Mouse (Mus musculus) cortical plate, adult 2 months (tissue): ENCODE results near the gene Psen2. TPM values are rescaled to one million over a fixed set of nuclear protein-coding genes. Genes with fewer than 3 reads are reported as not detected.
A peak's percentile ranks its signal among the peaks of the same experiment; 100 is the strongest.

Experiments used
- H3K27ac ChIP-seq: fragments of 200-500 bp; 2 replicates; pipeline ENCODE4 v1.5.1; 2012; ENCODE audit warnings: low read length, control low read depth, inconsistent platforms; ENCODE audit not compliant: insufficient read depth
- H3K4me1 ChIP-seq: fragments of 200-500 bp; 2 replicates; pipeline ENCODE4 v1.6.1; 2011; ENCODE audit warnings: low read length; ENCODE audit not compliant: control insufficient read depth, insufficient read depth
- H3K4me3 ChIP-seq: fragments of 200-500 bp; 2 replicates; pipeline ENCODE4 v1.5.1; 2011; ENCODE audit warnings: mild to moderate bottlenecking, low read length, control low read depth; ENCODE audit not compliant: insufficient read depth
- CTCF ChIP-seq: fragments of 200-500 bp; IDR thresholded peaks from 2 replicates; pipeline ENCODE4 v1.5.1; 2011; ENCODE audit warnings: mild to moderate bottlenecking, control low read depth, low read length; ENCODE audit not compliant: insufficient read depth; ENCODE audit errors: extremely low read depth
- POLR2A ChIP-seq: fragments of 200-500 bp; IDR thresholded peaks from 2 replicates; pipeline ENCODE4 v1.6.1; 2011; ENCODE audit warnings: mild to moderate bottlenecking, low read length, control low read depth; ENCODE audit not compliant: insufficient read depth; ENCODE audit errors: extremely low read depth
- polyA plus RNA-seq: library from polyadenylated mRNA; depleted of rRNA; stranded (reverse); fragments of >200 nt; gene quantifications from 2 replicates; pipeline ENCODE4 v1.2.3, GENCODE M21; 2012

Psen2 gene
- polyA plus RNA-seq, 1 experiment = 27.5 TPM

- no peak overlapping the region for H3K27ac ChIP-seq
- no peaks in the 10 kb centered on the region for H3K4me1 ChIP-seq
- H3K4me3 ChIP-seq = no peak overlapping the region
- TF ChIP-seq POLR2A (no peak), CTCF (no peak)
Measured at GRCm38 (mm10) chr1:180299697-180300096, 36.5 kb upstream of the Psen2 start.

DNA sequence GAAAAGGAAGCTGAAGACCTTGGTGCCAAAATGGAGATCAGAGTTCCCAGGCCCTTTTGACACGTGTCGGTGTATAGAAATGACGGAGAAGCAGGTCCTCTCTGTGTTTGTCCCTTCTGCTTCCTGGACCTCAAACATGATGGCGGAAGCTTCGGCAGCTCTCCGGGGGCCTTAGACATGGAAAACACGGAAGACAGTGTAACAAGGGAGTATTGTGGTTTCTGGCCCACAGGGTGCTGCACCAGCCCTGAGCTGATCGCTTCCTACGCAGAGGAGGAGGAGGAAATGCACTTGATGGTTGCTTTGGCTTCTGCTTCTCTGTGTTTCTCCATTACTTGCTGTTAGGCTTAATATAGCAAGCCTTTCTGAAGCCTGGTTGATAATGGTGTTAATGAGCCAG lies 32.9 kb upstream of the Psen2 start:
- Histone ChIP-seq H3K4me3 (no peak overlapping the region), H3K4me1 (no peaks in the 10 kb centered on the region), H3K27ac (no peak overlapping the region)
- no peak for TF ChIP-seq POLR2A
- no peak for TF ChIP-seq CTCF

DNA sequence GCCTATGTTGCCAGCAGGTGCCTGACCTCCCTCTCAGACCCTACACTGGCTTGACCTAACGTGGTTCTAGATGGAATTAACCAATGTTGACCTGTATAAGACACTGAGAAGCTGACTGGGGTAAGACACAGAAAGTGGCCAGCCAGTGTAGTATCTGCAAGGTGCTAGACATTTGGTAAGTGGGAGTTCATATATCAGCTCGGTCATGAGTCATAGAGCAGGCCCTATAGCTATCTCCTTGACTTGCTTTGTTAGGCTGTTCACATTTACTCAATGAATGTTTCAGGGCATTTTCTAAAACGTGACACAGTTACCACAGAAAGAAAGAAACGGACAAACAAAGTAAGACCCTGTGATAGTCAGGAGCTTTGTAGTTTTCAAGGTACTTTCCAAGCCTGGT lies 27.1 kb upstream of the Psen2 start:
- H3K4me3 ChIP-seq = no peak overlapping the region
- H3K4me1 ChIP-seq = no peaks in the 10 kb centered on the region
- no peak for TF ChIP-seq POLR2A
- TF ChIP-seq CTCF = no peak
- no peak overlapping the region for H3K27ac ChIP-seq

DNA sequence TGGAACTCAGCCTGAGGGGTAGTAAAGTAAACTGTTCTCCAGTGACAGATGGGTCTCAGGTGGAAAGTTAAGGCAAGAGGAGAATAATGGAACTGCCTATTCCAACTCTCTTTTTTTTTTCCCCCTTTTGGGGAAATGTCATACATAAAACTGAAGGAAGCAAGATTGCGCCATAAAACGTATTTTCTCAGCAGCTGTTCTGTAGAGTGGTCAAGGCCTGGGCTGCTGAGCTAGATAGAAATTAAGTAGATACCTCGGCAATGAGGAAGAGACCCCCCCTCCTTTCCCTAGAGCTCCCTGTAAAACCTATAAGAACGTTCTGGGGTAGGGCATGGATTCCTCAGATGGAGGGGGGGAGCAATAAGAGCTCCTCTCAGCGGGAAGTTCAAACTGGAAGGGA lies 26.6 kb upstream of the Psen2 start:
- no peak overlapping the region for H3K4me3 ChIP-seq
- H3K27ac ChIP-seq = no peak overlapping the region
- TF ChIP-seq CTCF (no peak), POLR2A (no peak)
- no peaks in the 10 kb centered on the region for H3K4me1 ChIP-seq

- H3K4me3 ChIP-seq = no peak overlapping the region
- H3K4me1 ChIP-seq = peaks cover under 1% of the 10 kb centered on the region; the same call in 1 of the 2 replicates
- H3K27ac ChIP-seq = no peak overlapping the region
- TF ChIP-seq CTCF (no peak), POLR2A (no peak)
Measured at GRCm38 (mm10) chr1:180288872-180289468, 25.7 kb upstream of the Psen2 start.

- no peak overlapping the region for H3K27ac ChIP-seq
- H3K4me3 ChIP-seq = no peak overlapping the region
- H3K4me1 ChIP-seq = peaks cover 3% of the 10 kb centered on the region; the same call in 1 of the 2 replicates
- TF ChIP-seq POLR2A = no peak
Measured at GRCm38 (mm10) chr1:180288227-180288626, 25.0 kb upstream of the Psen2 start.

GRCm38 (mm10) chr1:180286081-180286831 lies 23.0 kb upstream of the Psen2 start:
- TF ChIP-seq POLR2A (no peak), CTCF (no peak)
- H3K4me1 ChIP-seq = peaks cover 3% of the 10 kb centered on the region; the same call in 1 of the 2 replicates
- H3K27ac ChIP-seq = no peak overlapping the region
- H3K4me3 ChIP-seq = no peak overlapping the region

DNA sequence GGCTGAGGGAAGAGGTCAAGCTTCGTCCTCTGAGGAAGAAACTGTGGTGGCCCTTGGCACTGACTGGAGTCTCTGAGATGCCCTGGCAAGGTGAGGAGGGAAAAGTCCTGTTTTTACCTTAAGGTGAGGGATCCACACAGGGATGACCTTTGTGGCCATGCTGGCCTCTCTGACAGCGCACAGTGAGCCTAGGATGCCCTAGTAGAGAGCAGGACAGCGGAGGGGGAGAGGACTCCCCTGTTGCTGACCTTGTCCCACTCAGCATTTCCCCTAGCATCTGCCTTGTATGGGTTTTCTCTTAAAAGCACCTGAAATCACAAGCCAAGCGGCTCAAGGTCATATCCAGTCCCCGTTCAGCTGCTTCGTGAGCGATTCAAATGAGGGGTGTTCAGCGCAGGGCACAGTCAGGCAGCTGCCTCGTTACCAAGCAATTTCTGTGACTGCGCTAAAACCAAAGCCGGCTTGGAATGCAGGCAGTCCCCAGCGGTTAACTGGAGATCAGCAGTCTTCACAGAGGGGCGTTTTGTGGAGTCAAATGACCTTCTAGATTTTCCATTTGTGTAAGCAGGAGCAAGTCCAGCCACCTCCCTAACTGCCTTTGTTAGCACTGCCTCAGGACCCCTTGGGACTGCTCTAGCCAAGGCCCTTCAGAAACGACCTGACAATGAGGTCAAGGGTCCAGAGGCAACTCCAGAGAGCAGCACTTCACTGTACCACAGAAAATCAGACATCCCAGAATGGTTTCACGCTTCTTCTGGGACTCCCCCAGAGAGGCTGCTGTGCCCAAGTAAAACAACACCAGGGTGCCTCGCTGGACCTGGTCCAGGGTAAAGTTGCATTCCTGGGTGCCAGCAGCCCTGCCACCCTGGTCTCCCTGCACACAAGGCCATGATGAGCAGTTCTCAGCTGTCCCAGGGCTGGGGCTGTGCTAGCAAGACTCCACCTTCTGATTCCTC lies 20.9 kb upstream of the Psen2 start:
- peaks cover 3% of the 10 kb centered on the region; the same call in 1 of the 2 replicates for H3K4me1 ChIP-seq
- H3K27ac ChIP-seq = no peak overlapping the region
- H3K4me3 ChIP-seq = no peak overlapping the region
- no peak for TF ChIP-seq POLR2A
- peak; percentile 20; the same call in 1 of the 2 replicates for TF ChIP-seq CTCF

GRCm38 (mm10) chr1:180282581-180282980 lies 19.3 kb upstream of the Psen2 start:
- no peak overlapping the region for H3K27ac ChIP-seq
- H3K4me3 ChIP-seq = no peak overlapping the region
- TF ChIP-seq CTCF = no peak
- no peak for TF ChIP-seq POLR2A
- peaks cover 3% of the 10 kb centered on the region; the same call in 1 of the 2 replicates for H3K4me1 ChIP-seq
